Mouse (Mus musculus) lung, postnatal 36 days (tissue): ENCODE data around the gene Col12a1.

Experiments used
- DNase-seq: peaks from one replicate; pipeline ENCODE4 v3.0.0; 2022; ENCODE audit warnings: mixed read lengths

Gene Col12a1

GRCm38 (mm10) chr9:79600237-79600570 lies 118.4 kb downstream of the Col12a1 start:
- DNase-seq: no peak

GRCm38 (mm10) chr9:79599395-79600236 lies 119.0 kb downstream of the Col12a1 start:
- no peak for DNase-seq

GRCm38 (mm10) chr9:79598578-79598977 lies 120.1 kb downstream of the Col12a1 start:
- DNase-seq: no peak

GRCm38 (mm10) chr9:79586415-79587195 lies 132.0 kb downstream of the Col12a1 start:
- DNase-seq: no peak

- no peak for DNase-seq
These were observed 151.8 kb downstream of the Col12a1 start for GRCm38 (mm10) chr9:79566838-79567237.

- DNase-seq: no peak
These were observed 165.3 kb downstream of the Col12a1 start for GRCm38 (mm10) chr9:79553297-79553696.
